Mouse (Mus musculus): ENCODE data around the gene Gm4133. TPM values are rescaled to one million over a fixed set of nuclear protein-coding genes. Genes with fewer than 3 reads are reported as not detected.

The Gm4133 gene
- polyA plus RNA-seq (2017; shearing (Covaris generic)), result not detected

GRCm38 (mm10) chr7:20333965-20334364 lies at the start of gene Gm4133:
TSS of gene Gm4133 (minus strand) at chr7:20334065.

GRCm38 (mm10) chr7:20375310-20375709 lies 41.4 kb upstream of the Gm4133 start, which contains the start of gene Gm5728:
TSS of gene Gm5728 (minus strand) at chr7:20375410.

Other genes starting within 250 kb of the Gm4133 start
- 0.24 TPM for gene Vmn1r91, start 234.4 kb downstream of the Gm4133 start, polyA plus RNA-seq (2017; shearing (Covaris generic))
- gene Gm16442, start 211.5 kb downstream of the Gm4133 start, polyA plus RNA-seq (2017; shearing (Covaris generic)), result not detected
- gene Vmn1r93, start 195.0 kb downstream of the Gm4133 start, polyA plus RNA-seq (2017; shearing (Covaris generic)), result not detected
- not detected for gene Vmn1r94, start 165.7 kb downstream of the Gm4133 start, polyA plus RNA-seq (2017; shearing (Covaris generic))
- not detected for gene Vmn1r95, start 140.4 kb downstream of the Gm4133 start, polyA plus RNA-seq (2017; shearing (Covaris generic))
- not detected for gene Gm6164, start 128.5 kb downstream of the Gm4133 start, polyA plus RNA-seq (2017; shearing (Covaris generic))
- gene Gm4498, start 100.2 kb downstream of the Gm4133 start, polyA plus RNA-seq (2017; shearing (Covaris generic)), result not detected
- 0.69 TPM for gene Gm5890, start 71.2 kb downstream of the Gm4133 start, polyA plus RNA-seq (2017; shearing (Covaris generic))
- not detected for gene Gm5728, start 41.3 kb upstream of the Gm4133 start, polyA plus RNA-seq (2017; shearing (Covaris generic))
- gene Vmn1r100, start 83.9 kb upstream of the Gm4133 start, polyA plus RNA-seq (2017; shearing (Covaris generic)), result not detected
- not detected for gene Vmn1r101, start 108.5 kb upstream of the Gm4133 start, polyA plus RNA-seq (2017; shearing (Covaris generic))
- 0.65 TPM for gene Gm10670, start 140.9 kb upstream of the Gm4133 start, polyA plus RNA-seq (2017; shearing (Covaris generic))
- gene Vmn1r103, start 176.5 kb upstream of the Gm4133 start, polyA plus RNA-seq (2017; shearing (Covaris generic)), result not detected
- not detected for gene Vmn1r104, start 199.8 kb upstream of the Gm4133 start, polyA plus RNA-seq (2017; shearing (Covaris generic))
- not detected for gene Gm5726, start 211.7 kb upstream of the Gm4133 start, polyA plus RNA-seq (2017; shearing (Covaris generic))
- gene Gm4141, start 242.2 kb upstream of the Gm4133 start, polyA plus RNA-seq (2017; shearing (Covaris generic)), result not detected